Mouse (Mus musculus) natural killer cell, adult 2 months (primary cell): ENCODE measurements at regions not wholly inside any gene's neighbourhood (a gene's known extent, or its start where the extent isn't known, plus 50 kb on each side); places are given as distances from the start of the nearest gene placed in this dataset.

ENCODE experiments used
- DNase-seq, 2 experiments: peaks; one replicate each; pipeline ENCODE4 v3.0.0; 2022; ENCODE audit warnings: low spot score in 2 of 2

DNA sequence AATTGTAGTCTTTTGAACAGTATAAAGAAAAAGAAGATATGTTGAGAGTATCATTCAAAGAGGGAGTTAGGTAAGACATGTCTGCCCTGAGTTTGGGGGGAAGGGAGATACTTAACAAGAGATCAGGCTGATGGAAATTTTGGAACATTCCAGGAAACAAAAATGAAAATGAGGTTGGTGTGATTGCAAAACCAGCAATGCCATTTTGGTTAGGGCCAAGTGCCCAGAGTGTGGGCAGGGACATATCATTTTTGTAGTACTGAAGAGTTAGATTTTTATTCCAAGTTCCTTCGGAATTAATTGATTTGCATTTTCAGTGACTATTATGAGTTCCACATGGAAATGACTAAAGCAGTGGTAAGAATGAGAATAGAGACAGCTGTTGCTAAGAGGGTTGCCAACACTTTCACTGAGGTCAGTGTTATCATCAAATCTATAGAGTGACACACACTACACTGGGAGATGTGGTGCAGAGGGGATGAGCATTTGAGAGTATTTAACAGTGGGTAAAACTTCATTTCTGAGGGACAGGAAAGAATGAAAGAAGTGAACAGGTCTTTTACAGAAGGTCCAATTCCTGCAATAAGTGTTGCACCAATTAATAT is 105.1 kb upstream of the Erbb4 start:
- no peak for DNase-seq

DNA sequence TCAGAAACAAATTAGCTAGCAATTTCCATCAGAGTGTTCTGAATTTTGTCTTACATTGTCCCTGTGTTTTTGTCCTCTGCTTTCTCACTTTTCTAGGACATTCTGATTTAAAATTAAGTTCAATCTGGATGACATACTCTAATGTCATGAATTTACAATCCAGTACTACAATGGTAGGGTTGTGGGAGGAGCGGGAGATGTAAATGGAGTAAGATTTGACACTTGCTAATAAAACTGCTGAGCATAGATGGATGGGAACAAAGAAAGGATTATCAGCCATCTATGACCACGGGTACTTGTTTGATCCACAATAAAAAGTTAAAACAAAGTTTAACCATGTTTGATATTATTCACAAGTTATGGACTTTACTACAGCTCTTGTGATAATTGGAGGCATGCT is 94.9 kb upstream of the Erbb4 start:
- no peak for DNase-seq

- DNase-seq: no peak
Measured at GRCm38 (mm10) chr1:69165202-69165601, 57.3 kb upstream of the Erbb4 start.
